Mouse (Mus musculus) CD4-positive, CD25-positive, alpha-beta regulatory T cell, adult 2 months (primary cell): Measurements from ENCODE around the gene BC147527.
"Not testable (repeated sequence)": the region's sequence is repeated elsewhere in the genome, so short reads cannot be mapped to it uniquely, and the experiment has no call there.

Experiments used
- DNase-seq: peaks from one replicate; pipeline ENCODE4 v3.0.0-alpha.2; 2012; ENCODE audit warnings: low read depth, low spot score

Gene BC147527

DNA sequence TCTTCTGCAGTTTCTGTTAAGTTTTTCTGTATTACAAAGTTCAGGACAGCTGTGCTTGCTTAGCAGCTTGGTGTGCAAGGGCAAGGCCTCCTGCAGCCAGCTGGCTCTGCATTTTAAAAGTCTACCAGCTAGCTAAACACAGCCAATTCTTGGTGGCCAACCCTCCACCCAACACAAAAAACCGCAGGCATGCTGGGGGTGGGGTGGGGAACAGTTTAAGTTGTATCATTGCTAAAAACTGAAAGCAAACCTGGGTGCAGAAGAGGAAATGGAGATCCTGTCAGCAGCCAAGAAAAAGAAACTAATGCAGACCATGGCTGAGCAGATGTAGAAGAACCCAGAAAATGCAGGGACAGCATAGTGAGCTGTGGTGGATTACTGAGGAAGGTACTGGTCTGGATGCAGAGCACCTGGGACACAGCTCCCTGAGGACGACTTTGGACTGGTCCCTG lies at the start of gene BC147527:
TSS of gene BC147527 (plus strand) at position 402 of the 452 bp plus-strand sequence.
- DNase-seq = peak; percentile 80

GRCm38 (mm10) chr13:120251208-120251924 lies 48.8 kb upstream of the BC147527 start:
- not testable (repeated sequence) for DNase-seq

DNA sequence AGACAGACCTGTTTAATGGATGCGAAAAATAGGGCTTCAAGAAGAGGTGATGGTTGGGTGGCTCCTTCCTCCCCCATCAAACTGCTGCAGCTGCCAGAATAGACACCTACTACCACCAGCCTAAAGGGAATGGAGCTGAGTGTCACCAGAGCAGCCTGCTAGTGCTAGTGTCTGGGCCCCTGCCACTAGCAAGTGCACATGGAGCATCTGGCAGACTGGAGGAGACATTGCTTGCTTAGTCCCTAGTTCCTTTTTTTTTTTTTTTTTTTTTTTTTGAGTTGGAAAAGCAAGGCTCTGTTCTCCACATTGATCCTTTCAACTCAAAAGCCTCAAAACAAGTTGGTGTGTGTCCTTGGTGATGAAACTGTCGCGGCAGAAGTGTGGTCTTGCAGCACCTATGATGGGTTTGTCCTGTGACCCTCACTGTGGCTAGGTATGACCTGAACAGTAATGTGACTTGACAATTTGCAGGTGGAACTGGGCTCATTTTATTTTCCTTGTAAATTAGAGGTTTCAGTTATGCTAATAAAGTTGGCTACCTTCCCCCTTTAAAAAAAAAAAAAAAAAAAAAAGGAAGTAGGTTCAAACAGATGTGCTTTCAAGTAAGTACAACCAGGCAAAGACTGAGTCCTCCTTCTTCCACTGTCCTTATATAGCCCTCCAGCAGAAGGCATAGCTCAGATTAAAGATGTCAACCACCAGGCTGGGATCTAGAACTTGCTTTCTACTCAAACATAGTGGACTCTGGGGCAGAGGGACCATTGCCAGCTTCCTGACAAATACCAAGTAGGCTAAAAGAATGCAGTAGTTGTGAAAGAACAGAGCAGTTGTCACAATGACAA lies 41.2 kb upstream of the BC147527 start:
- peak; percentile 3 for DNase-seq

DNA sequence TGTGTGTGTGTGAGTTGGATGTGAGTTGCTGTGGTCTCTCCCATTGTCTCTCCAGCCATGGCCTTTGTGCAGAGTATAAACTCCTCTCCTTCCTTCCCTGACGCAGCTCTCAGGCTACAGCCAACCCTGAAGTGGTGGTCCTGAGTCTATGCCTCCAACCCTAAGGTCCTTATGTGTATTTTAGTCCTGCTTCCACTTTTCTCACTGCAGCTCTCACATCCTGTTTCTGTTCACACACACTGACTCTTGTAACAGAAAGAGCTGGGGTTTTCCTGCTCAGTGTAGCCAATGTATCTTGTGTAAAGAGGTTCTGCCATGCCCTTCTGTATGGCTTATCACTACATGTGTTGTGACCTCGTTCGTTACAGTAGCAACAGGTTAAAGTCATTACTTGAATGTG lies 40.5 kb upstream of the BC147527 start:
- peak; percentile 10 for DNase-seq

DNA sequence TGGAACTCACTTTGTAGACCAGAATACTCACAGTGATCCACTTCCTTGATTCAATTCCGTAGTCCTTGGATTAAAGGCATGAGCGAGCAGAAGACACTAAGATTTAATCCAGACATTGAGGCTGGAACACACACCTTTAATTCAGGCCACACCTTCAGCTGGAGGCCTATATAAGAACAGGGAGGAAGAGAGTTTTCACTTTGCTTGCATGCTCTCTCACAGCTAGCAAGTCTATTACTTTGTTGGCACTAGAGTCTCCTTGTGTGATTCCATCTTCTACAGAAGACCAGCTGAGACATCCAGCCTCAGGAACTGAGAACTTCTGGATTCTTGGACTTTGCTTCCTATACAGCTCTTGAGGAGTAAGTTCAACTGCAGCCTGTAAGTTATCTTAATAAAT lies 37.3 kb upstream of the BC147527 start, which contains the start of gene AF067061:
TSS of gene AF067061 (plus strand) at position 245 of the 400 bp plus-strand sequence.
- not testable (repeated sequence) for DNase-seq

GRCm38 (mm10) chr13:120277837-120278236 lies 22.4 kb upstream of the BC147527 start:
- not testable (repeated sequence) for DNase-seq

GRCm38 (mm10) chr13:120278784-120279183 lies 21.4 kb upstream of the BC147527 start:
- no peak for DNase-seq

DNA sequence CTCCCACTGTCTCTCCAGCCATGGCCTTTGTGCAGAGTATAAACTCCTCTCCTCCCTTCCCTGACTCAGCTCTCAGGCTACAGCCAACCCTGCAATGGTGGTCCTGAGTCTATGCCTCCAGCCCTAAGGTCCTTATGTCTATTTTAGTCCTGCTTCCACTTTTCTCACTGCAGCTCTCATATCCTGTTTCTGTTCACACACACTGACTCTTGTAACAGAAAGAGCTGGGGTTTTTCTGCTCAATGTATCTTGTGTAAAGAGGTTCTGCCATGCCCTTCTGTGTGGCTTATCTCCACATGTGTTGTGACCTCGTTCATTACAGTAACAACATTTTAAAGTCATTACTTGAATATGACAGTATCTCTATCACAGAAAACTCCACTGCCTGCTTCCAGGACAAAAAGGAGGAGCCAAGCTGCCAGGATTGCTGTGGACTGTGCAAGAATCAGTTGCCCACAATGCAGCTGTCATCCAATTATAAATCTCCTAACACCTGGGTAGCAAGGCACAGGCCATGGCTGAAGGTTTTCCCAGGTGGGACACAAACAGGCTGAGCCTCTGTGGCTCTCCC lies 783 bp upstream of the BC147527 start:
- peak; percentile 31 for DNase-seq

- peak; percentile 9 for DNase-seq
Measured at GRCm38 (mm10) chr13:120300853-120301252, 661 bp downstream of the BC147527 start.

- DNase-seq = no peak
Measured at GRCm38 (mm10) chr13:120310749-120311148, 10.6 kb downstream of the BC147527 start.

GRCm38 (mm10) chr13:120313584-120313983 lies 13.4 kb downstream of the BC147527 start:
- DNase-seq = peak; percentile 81

- not testable (repeated sequence) for DNase-seq
Measured at GRCm38 (mm10) chr13:120316578-120316977, 16.4 kb downstream of the BC147527 start, which contains the start of gene Tcstv3. Gene Tcstv3 (plus strand): TSS chr13:120316878.

- peak; percentile 16 for DNase-seq
Measured at GRCm38 (mm10) chr13:120320183-120320582, 20.0 kb downstream of the BC147527 start.

DNA sequence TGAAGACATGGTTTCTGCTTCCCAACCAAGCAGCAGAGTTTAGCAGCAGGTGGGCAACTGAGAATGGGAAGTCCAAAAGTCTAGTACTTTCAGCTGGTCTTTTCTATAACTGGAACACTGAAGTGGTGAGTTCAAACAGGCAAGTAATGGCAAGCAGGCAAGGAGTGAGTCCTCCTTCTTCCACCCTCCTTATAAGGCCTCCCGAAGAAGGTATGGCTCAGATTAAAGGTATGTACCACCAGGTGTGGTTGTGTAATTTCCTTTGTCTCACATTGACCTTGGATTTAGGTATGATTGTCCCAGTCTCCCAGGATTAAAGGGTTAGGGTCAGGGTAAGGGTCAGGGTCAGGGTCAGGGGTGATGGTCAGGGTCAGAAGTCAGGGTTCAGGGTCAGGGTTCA lies 20.5 kb downstream of the BC147527 start:
- peak; percentile 21 for DNase-seq
